Mouse (Mus musculus): Measurements from ENCODE around the gene Cep152. TPM values are rescaled to one million over a fixed set of nuclear protein-coding genes. Genes with fewer than 3 reads are reported as not detected.
A peak's percentile ranks its signal among the peaks of the same experiment; 100 is the strongest.

Gene Cep152
- polyA plus RNA-seq, 1 experiment = 2.1 TPM

- Histone ChIP-seq H3K36me3 (ENCODE audit: control insufficient read depth, insufficient read depth, low read length) (no peaks in the 10 kb centered on the region), H3K4me3 (ENCODE audit: control insufficient read depth, low read depth, low read length) (no peak overlapping the region), H3K4me1 (ENCODE audit: control insufficient read depth, insufficient read depth, low read length) (peaks cover 1% of the 10 kb centered on the region), H3K27me3 (ENCODE audit: control insufficient read depth, insufficient read depth, low read length) (no peaks in the 10 kb centered on the region), H3K27ac (ENCODE audit: control insufficient read depth, insufficient read depth, low read depth, low read length) (no peak overlapping the region)
- TF ChIP-seq POLR2A (IDR thresholded peaks at IDR 0.05; ENCODE audit: control insufficient read depth, low read depth, low read length) = no peak
- no peak for TF ChIP-seq CTCF (IDR thresholded peaks at IDR 0.05; ENCODE audit: control insufficient read depth, insufficient read depth, insufficient replicate concordance, low read depth, low read length)
Observed at GRCm38 (mm10) chr2:125665909-125666308, 41.0 kb upstream of the Cep152 start.

DNA sequence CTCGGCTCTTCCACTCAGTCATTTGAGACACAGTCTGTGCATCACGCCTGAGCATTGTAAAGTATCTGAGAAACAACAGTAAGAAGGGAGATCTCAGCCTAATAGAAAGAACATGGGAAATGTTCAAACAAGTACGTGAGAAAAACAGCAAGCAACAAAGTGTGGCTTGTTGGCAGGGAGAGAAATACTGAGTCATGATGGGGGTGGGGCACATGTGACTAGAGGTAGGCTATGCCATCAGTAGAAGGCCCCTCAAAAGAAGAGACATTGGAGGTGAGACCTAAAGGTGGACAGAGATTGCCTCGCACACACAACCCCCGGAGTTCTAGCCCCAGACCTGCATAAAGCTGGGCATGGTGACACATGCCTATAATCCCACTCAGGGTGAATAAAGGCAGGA lies 40.3 kb upstream of the Cep152 start:
- Histone ChIP-seq H3K4me1 (ENCODE audit: control insufficient read depth, insufficient read depth, low read length) (peaks cover 8% of the 10 kb centered on the region), H3K4me3 (ENCODE audit: control insufficient read depth, low read depth, low read length) (no peak overlapping the region), H3K27me3 (ENCODE audit: control insufficient read depth, insufficient read depth, low read length) (no peaks in the 10 kb centered on the region), H3K36me3 (ENCODE audit: control insufficient read depth, insufficient read depth, low read length) (no peaks in the 10 kb centered on the region), H3K27ac (ENCODE audit: control insufficient read depth, insufficient read depth, low read depth, low read length) (no peak overlapping the region)
- no peak for TF ChIP-seq POLR2A (IDR thresholded peaks at IDR 0.05; ENCODE audit: control insufficient read depth, low read depth, low read length)
- no peak for TF ChIP-seq CTCF (IDR thresholded peaks at IDR 0.05; ENCODE audit: control insufficient read depth, insufficient read depth, insufficient replicate concordance, low read depth, low read length)

GRCm38 (mm10) chr2:125662517-125662916 lies 37.6 kb upstream of the Cep152 start:
- H3K27ac ChIP-seq (ENCODE audit: control insufficient read depth, insufficient read depth, low read depth, low read length) = no peak overlapping the region
- H3K4me3 ChIP-seq (ENCODE audit: control insufficient read depth, low read depth, low read length) = no peak overlapping the region
- H3K27me3 ChIP-seq (ENCODE audit: control insufficient read depth, insufficient read depth, low read length) = no peaks in the 10 kb centered on the region
- no peak for TF ChIP-seq CTCF (IDR thresholded peaks at IDR 0.05; ENCODE audit: control insufficient read depth, insufficient read depth, insufficient replicate concordance, low read depth, low read length)
- TF ChIP-seq POLR2A (IDR thresholded peaks at IDR 0.05; ENCODE audit: control insufficient read depth, low read depth, low read length) = no peak
- H3K36me3 ChIP-seq (ENCODE audit: control insufficient read depth, insufficient read depth, low read length) = no peaks in the 10 kb centered on the region
- H3K4me1 ChIP-seq (ENCODE audit: control insufficient read depth, insufficient read depth, low read length) = peaks cover 8% of the 10 kb centered on the region

- H3K4me1 ChIP-seq (ENCODE audit: control insufficient read depth, insufficient read depth, low read length) = peaks cover 8% of the 10 kb centered on the region
- H3K36me3 ChIP-seq (ENCODE audit: control insufficient read depth, insufficient read depth, low read length) = no peaks in the 10 kb centered on the region
- TF ChIP-seq CTCF (IDR thresholded peaks at IDR 0.05; ENCODE audit: control insufficient read depth, insufficient read depth, insufficient replicate concordance, low read depth, low read length) = no peak
- no peak for TF ChIP-seq POLR2A (IDR thresholded peaks at IDR 0.05; ENCODE audit: control insufficient read depth, low read depth, low read length)
- H3K27me3 ChIP-seq (ENCODE audit: control insufficient read depth, insufficient read depth, low read length) = no peaks in the 10 kb centered on the region
- H3K27ac ChIP-seq (ENCODE audit: control insufficient read depth, insufficient read depth, low read depth, low read length) = no peak overlapping the region; the same call in 1 of the 2 replicates
- peak overlapping the region; percentile 35 for H3K4me3 ChIP-seq (ENCODE audit: control insufficient read depth, low read depth, low read length)
Observed at GRCm38 (mm10) chr2:125661156-125661555, 36.2 kb upstream of the Cep152 start.

- TF ChIP-seq POLR2A (IDR thresholded peaks at IDR 0.05; ENCODE audit: control insufficient read depth, low read depth, low read length) = no peak
- no peak for TF ChIP-seq CTCF (IDR thresholded peaks at IDR 0.05; ENCODE audit: control insufficient read depth, insufficient read depth, insufficient replicate concordance, low read depth, low read length)
- peak overlapping the region; percentile 35 for H3K4me3 ChIP-seq (ENCODE audit: control insufficient read depth, low read depth, low read length)
Observed at GRCm38 (mm10) chr2:125660537-125661130, 35.7 kb upstream of the Cep152 start.

DNA sequence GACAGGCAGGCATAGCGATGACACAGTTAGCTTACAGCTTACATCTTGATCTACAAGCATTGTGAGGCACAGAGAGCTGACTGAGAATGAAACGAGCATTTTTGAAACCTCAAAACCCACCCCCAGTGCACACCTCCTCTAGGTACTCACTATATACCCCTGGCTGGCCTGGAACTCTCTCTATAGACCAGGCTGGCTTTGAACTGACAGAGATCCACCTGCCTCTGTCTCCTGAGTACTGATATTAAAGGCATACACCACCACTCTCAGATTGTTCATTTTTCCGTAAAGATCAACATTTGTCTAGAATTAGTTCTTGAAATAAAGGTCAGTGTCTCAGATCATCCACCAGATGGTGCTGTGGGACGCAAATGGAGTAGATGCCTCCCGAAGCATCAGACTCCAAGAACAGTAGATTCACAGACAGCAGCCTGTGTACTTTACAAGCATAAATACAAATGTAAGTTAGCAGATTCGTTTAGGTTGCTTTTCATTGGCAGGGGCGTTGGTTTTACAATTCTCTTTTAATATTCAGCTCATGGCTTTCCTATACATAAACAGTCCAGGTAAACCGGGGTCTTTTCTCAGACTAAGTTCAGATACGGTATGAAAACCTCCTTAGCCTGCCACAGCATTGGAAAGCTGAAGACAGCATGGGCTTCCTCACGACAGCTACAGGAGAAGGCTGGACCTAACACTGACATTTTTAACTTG lies 35.1 kb upstream of the Cep152 start:
- TF ChIP-seq CTCF (IDR thresholded peaks at IDR 0.05; ENCODE audit: control insufficient read depth, insufficient read depth, insufficient replicate concordance, low read depth, low read length) = peak; percentile 24; the same call in 1 of the 2 replicates
- TF ChIP-seq POLR2A (IDR thresholded peaks at IDR 0.05; ENCODE audit: control insufficient read depth, low read depth, low read length) = no peak
- H3K4me1 ChIP-seq (ENCODE audit: control insufficient read depth, insufficient read depth, low read length) = peaks cover 8% of the 10 kb centered on the region
- no peaks in the 10 kb centered on the region for H3K36me3 ChIP-seq (ENCODE audit: control insufficient read depth, insufficient read depth, low read length)
- no peaks in the 10 kb centered on the region for H3K27me3 ChIP-seq (ENCODE audit: control insufficient read depth, insufficient read depth, low read length)
- 0 out of 2 replicates have a peak overlapping the region, but pooled peaks have one; percentile 43 for H3K27ac ChIP-seq (ENCODE audit: control insufficient read depth, insufficient read depth, low read depth, low read length)
- peak overlapping the region; percentile 35; the same call in 1 of the 2 replicates for H3K4me3 ChIP-seq (ENCODE audit: control insufficient read depth, low read depth, low read length)

More at GRCm38 (mm10) chr2:125660537-125661130, 35.7 kb upstream of the Cep152 start:
- Histone ChIP-seq H3K4me1 (ENCODE audit: control insufficient read depth, insufficient read depth, low read length) (peaks cover 8% of the 10 kb centered on the region), H3K36me3 (ENCODE audit: control insufficient read depth, insufficient read depth, low read length) (no peaks in the 10 kb centered on the region), H3K27me3 (ENCODE audit: control insufficient read depth, insufficient read depth, low read length) (no peaks in the 10 kb centered on the region), H3K27ac (ENCODE audit: control insufficient read depth, insufficient read depth, low read depth, low read length) (peak overlapping the region; percentile 43; the same call in 1 of the 2 replicates)

DNA sequence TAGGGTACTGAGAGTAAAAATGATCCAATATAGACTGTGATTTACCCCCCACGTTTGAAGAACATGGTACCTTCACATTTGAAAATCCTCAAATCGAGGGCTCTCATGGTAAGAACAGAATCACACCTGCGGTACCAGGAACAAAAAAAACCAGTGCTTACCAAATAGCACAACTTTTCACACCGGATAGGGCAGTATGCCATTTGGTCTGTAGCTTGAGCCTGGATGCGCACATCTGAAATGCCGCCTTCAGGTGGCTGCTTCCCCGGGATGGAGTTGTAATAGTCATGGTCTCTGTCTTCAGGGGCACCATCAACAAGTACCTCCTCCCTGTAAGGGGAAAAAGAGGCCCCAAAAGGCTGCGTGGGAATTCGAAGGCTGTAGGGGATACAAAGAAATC lies 30.5 kb upstream of the Cep152 start:
- Histone ChIP-seq H3K4me3 (ENCODE audit: control insufficient read depth, low read depth, low read length) (no peak overlapping the region), H3K4me1 (ENCODE audit: control insufficient read depth, insufficient read depth, low read length) (peaks cover 1% of the 10 kb centered on the region), H3K27ac (ENCODE audit: control insufficient read depth, insufficient read depth, low read depth, low read length) (no peak overlapping the region), H3K27me3 (ENCODE audit: control insufficient read depth, insufficient read depth, low read length) (no peaks in the 10 kb centered on the region), H3K36me3 (ENCODE audit: control insufficient read depth, insufficient read depth, low read length) (no peaks in the 10 kb centered on the region)
- no peak for TF ChIP-seq CTCF (IDR thresholded peaks at IDR 0.05; ENCODE audit: control insufficient read depth, insufficient read depth, insufficient replicate concordance, low read depth, low read length)
- TF ChIP-seq POLR2A (IDR thresholded peaks at IDR 0.05; ENCODE audit: control insufficient read depth, low read depth, low read length) = no peak
